ENCODE assay signal across 22 mouse cellular contexts in the genomic region with DNA sequence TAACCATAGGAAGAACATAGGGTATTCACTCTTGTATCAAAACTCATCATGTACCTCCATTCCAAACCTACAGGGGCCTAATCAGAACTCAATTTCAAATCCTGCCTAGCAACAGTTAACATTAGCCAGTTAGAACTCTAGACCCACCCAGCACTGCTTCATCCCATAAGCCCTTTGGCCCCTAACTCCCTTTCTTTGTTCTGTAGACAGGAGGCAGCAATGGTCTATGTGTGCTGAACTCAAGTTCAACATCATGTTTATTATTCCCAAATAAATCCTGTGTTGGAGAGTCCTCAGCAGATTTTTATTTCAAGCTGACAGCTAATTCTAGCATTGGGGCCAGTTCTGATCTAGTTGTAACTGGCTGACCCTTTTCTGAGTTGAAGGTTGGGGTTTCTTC.
A peak's percentile ranks its signal among the peaks of the same experiment; 100 is the strongest.
DNase-seq lines count a peak whose midpoint lies in the region; ATAC-seq and TF ChIP-seq lines count a peak whose summit lies in the region.
"Had no signal": no experiment of that assay in that cellular context is flagged by ENCODE, and none has a peak within 500 bp of the region (broad histone marks: within the 10 kb centered on the region; RNA-seq: fewer than 3 reads in every experiment).

No protein-coding gene starts in this region.

- TF ChIP-seq POLR2A in CH12.LX (IDR thresholded peaks at IDR 0.05; ENCODE audit: low read depth, low read length): no peak

- H3K79me2 ChIP-seq in CH12.LX (replicated peaks; ENCODE audit: control insufficient read depth, extremely low read depth, insufficient read depth, poor library complexity, severe bottlenecking): no peaks in the 10 kb centered on the region

- TF ChIP-seq EP300 in CH12.LX (IDR thresholded peaks at IDR 0.05; ENCODE audit: low read length): no peak
- no peak for TF ChIP-seq EP300 in stomach, postnatal 0 days (optimal IDR thresholded peaks at IDR 0.05)

- no peak overlapping the region for H3K4me3 ChIP-seq in intestine, postnatal 0 days (ENCODE audit: low read depth, low read length)
- no peak overlapping the region for H3K4me3 ChIP-seq in intestine, embryonic 15.5 days (replicated peaks)
- no peak overlapping the region for H3K4me3 ChIP-seq in kidney, postnatal 0 days (replicated peaks; ENCODE audit: low read depth, low read length)
- H3K4me3 ChIP-seq in CH12.LX (replicated peaks in 1 of 3; ENCODE audit: low read depth in 2 of 3, low read length in 2 of 3, poor library complexity in 1 of 3): no peak overlapping the region
- no peak overlapping the region for H3K4me3 ChIP-seq in stomach, postnatal 0 days (ENCODE audit: low read depth, low read length)
- H3K4me3 ChIP-seq: embryonic facial prominence, embryonic 15.5 days; erythroblast, embryonic 14.5 days; forebrain, embryonic 10.5 days; heart, adult 2 months; heart, embryonic 15.5 days; hindbrain, embryonic 13.5 days had no signal

- in situ Hi-C loops in CH12.LX (cut with MboI; ENCODE audit: low pct_ligation_motif_present, low pct_unique_long_range_greater_than_20kb, low sequenced_read_pairs): no loop called here

- H3K4me2 ChIP-seq in intestine, postnatal 0 days (replicated peaks; ENCODE audit: low read depth): no peak overlapping the region
- no peak overlapping the region for H3K4me2 ChIP-seq in intestine, embryonic 15.5 days (replicated peaks)
- H3K4me2 ChIP-seq in kidney, postnatal 0 days (ENCODE audit: low read length): no peak overlapping the region
- no peak overlapping the region for H3K4me2 ChIP-seq in CH12.LX (ENCODE audit: insufficient read depth, low read depth, poor library complexity, severe bottlenecking)
- H3K4me2 ChIP-seq in stomach, postnatal 0 days (replicated peaks; ENCODE audit: low read depth): no peak overlapping the region
- H3K4me2 ChIP-seq: embryonic facial prominence, embryonic 15.5 days; heart, embryonic 11.5 days; heart, embryonic 15.5 days; hindbrain, embryonic 13.5 days had no signal

- no peaks in the 10 kb centered on the region for H3K27me3 ChIP-seq in intestine, postnatal 0 days (replicated peaks; ENCODE audit: control insufficient read depth, insufficient read depth, low read length)
- H3K27me3 ChIP-seq in intestine, embryonic 15.5 days (replicated peaks): no peaks in the 10 kb centered on the region
- H3K27me3 ChIP-seq in kidney, postnatal 0 days (ENCODE audit: insufficient read depth, low read length): no peaks in the 10 kb centered on the region
- H3K27me3 ChIP-seq in CH12.LX (replicated peaks): no peaks in the 10 kb centered on the region
- H3K27me3 ChIP-seq in stomach, postnatal 0 days (ENCODE audit: control insufficient read depth, insufficient read depth, low read length): no peaks in the 10 kb centered on the region
- H3K27me3 ChIP-seq: embryonic facial prominence, embryonic 15.5 days; heart, embryonic 15.5 days; hindbrain, embryonic 13.5 days had no signal

- H3K9ac ChIP-seq in intestine, postnatal 0 days (ENCODE audit: low read depth, low read length): no peak overlapping the region
- H3K9ac ChIP-seq in intestine, embryonic 15.5 days: no peak overlapping the region
- H3K9ac ChIP-seq in kidney, postnatal 0 days (ENCODE audit: low read depth, low read length): no peak overlapping the region
- no peak overlapping the region for H3K9ac ChIP-seq in CH12.LX (ENCODE audit: insufficient read depth, low read depth)
- no peak overlapping the region for H3K9ac ChIP-seq in stomach, postnatal 0 days (ENCODE audit: low read length)
- H3K9ac ChIP-seq: embryonic facial prominence, embryonic 15.5 days; heart, embryonic 15.5 days; hindbrain, embryonic 13.5 days had no signal

- TF ChIP-seq CTCF in intestine, postnatal 0 days (IDR thresholded peaks at IDR 0.05; ENCODE audit: low read depth): peak; percentile 27; the same call in 1 of the 2 replicates
- peak; percentile 34; the same call in 1 of the 2 replicates for TF ChIP-seq CTCF in kidney, postnatal 0 days (IDR thresholded peaks at IDR 0.05; ENCODE audit: low read depth)
- 0 out of 4 replicates have a peak, but pooled peaks of 1 of the 2 experiments have one; percentile 14 for TF ChIP-seq CTCF in CH12.LX (conservative IDR thresholded peaks at IDR 0.05 in 1 of 2, IDR thresholded peaks at IDR 0.05 in 1 of 2; ENCODE audit: low read depth in 2 of 2, low read length in 2 of 2)
- TF ChIP-seq CTCF in stomach, postnatal 0 days (IDR thresholded peaks at IDR 0.05; ENCODE audit: low read depth): peak; percentile 60

- no peak for ATAC-seq in intestine, postnatal 0 days
- no peak for ATAC-seq in intestine, embryonic 15.5 days
- no peak for ATAC-seq in kidney, postnatal 0 days (replicated peaks; ENCODE audit: low FRiP score, low read depth)
- no peak for ATAC-seq in stomach, postnatal 0 days (ENCODE audit: low FRiP score, low TSS enrichment)
- ATAC-seq: forebrain, embryonic 14.5 days had no signal

- dilution Hi-C loops in CH12.LX (cut with MboI; ENCODE audit: extremely low pct_ligation_motif_present, extremely low pct_unique_long_range_greater_than_20kb, low sequenced_read_pairs): no loop called here

- TF ChIP-seq RAD21 in CH12.LX (IDR thresholded peaks at IDR 0.05; ENCODE audit: low read depth, low read length): peak; percentile 5

- no peak overlapping the region for H3K27ac ChIP-seq in intestine, postnatal 0 days (ENCODE audit: low read depth, low read length)
- no peak overlapping the region for H3K27ac ChIP-seq in intestine, embryonic 15.5 days
- H3K27ac ChIP-seq in kidney, postnatal 0 days: no peak overlapping the region
- H3K27ac ChIP-seq in CH12.LX (ENCODE audit: insufficient read depth, low read depth): no peak overlapping the region
- H3K27ac ChIP-seq in stomach, postnatal 0 days (replicated peaks): no peak overlapping the region
- H3K27ac ChIP-seq: embryonic facial prominence, embryonic 15.5 days; forebrain, embryonic 10.5 days; heart, adult 2 months; heart, embryonic 15.5 days; hindbrain, embryonic 13.5 days had no signal

- no peaks in the 10 kb centered on the region for H3K9me3 ChIP-seq in intestine, postnatal 0 days (ENCODE audit: control insufficient read depth)
- H3K9me3 ChIP-seq in intestine, embryonic 15.5 days: no peaks in the 10 kb centered on the region
- H3K9me3 ChIP-seq in kidney, postnatal 0 days (replicated peaks; ENCODE audit: low read length): no peaks in the 10 kb centered on the region
- H3K9me3 ChIP-seq in CH12.LX (replicated peaks; ENCODE audit: low read length): no peaks in the 10 kb centered on the region
- no peaks in the 10 kb centered on the region for H3K9me3 ChIP-seq in stomach, postnatal 0 days (ENCODE audit: control insufficient read depth, low read length)
- H3K9me3 ChIP-seq: embryonic facial prominence, embryonic 15.5 days; forebrain, embryonic 10.5 days; heart, embryonic 15.5 days; hindbrain, embryonic 13.5 days had no signal

- no peaks in the 10 kb centered on the region for H3K4me1 ChIP-seq in intestine, postnatal 0 days (replicated peaks; ENCODE audit: control insufficient read depth, insufficient read depth, low read length)
- H3K4me1 ChIP-seq in intestine, embryonic 15.5 days (replicated peaks): no peaks in the 10 kb centered on the region
- no peaks in the 10 kb centered on the region for H3K4me1 ChIP-seq in kidney, postnatal 0 days (replicated peaks; ENCODE audit: insufficient read depth, low read length)
- H3K4me1 ChIP-seq in CH12.LX (ENCODE audit: control insufficient read depth in 1 of 2, insufficient read depth in 2 of 2): no peaks in the 10 kb centered on the region
- H3K4me1 ChIP-seq in stomach, postnatal 0 days (replicated peaks; ENCODE audit: control insufficient read depth, insufficient read depth): no peaks in the 10 kb centered on the region
- H3K4me1 ChIP-seq: embryonic facial prominence, embryonic 15.5 days; heart, embryonic 15.5 days; hindbrain, embryonic 13.5 days had no signal

- no peaks in the 10 kb centered on the region for H3K36me3 ChIP-seq in intestine, postnatal 0 days (ENCODE audit: control insufficient read depth, insufficient read depth)
- no peaks in the 10 kb centered on the region for H3K36me3 ChIP-seq in intestine, embryonic 15.5 days
- no peaks in the 10 kb centered on the region for H3K36me3 ChIP-seq in kidney, postnatal 0 days (ENCODE audit: insufficient read depth, low read length)
- no peaks in the 10 kb centered on the region for H3K36me3 ChIP-seq in CH12.LX (replicated peaks in 1 of 2; ENCODE audit: control insufficient read depth in 1 of 2, insufficient read depth in 1 of 2, low read length in 1 of 2)
- H3K36me3 ChIP-seq in stomach, postnatal 0 days (ENCODE audit: control insufficient read depth, insufficient read depth, low read length): no peaks in the 10 kb centered on the region
- H3K36me3 ChIP-seq: embryonic facial prominence, embryonic 15.5 days; forebrain, embryonic 10.5 days; heart, embryonic 15.5 days; hindbrain, embryonic 13.5 days had no signal

- DNase-seq in kidney, postnatal 0 days (ENCODE audit: low spot score): peak; percentile 60
- DNase-seq in kidney, postnatal 14 days: no peak
- DNase-seq in CH12.LX (ENCODE audit: extremely low read depth): no peak
- DNase-seq in stomach, postnatal 0 days (ENCODE audit: low spot score): no peak
- no peak for DNase-seq in cerebellum, postnatal 25 days
- DNase-seq: adrenal gland, adult 2 months; adrenal gland, postnatal 25 days; cerebellum, adult 18-20 months; cerebellum, adult 9-11 months; embryo, embryonic 11 days; gastrocnemius, postnatal 10 days; heart, adult 2 months; heart, postnatal 14 days had no signal

TF ChIP-seq in CH12.LX, 34 proteins besides CTCF, POLR2A, EP300 and RAD21:
- TF ChIP-seq SMC3 (IDR thresholded peaks at IDR 0.05; ENCODE audit: low read depth, low read length): no peak
- TF ChIP-seq CHD1 (IDR thresholded peaks at IDR 0.05; ENCODE audit: low read depth, low read length): no peak
- TF ChIP-seq JUND (conservative IDR thresholded peaks at IDR 0.05; ENCODE audit: low read depth, low read length): no peak
- no peak for TF ChIP-seq HCFC1 (IDR thresholded peaks at IDR 0.05; ENCODE audit: low read depth, low read length)
- TF ChIP-seq NRF1 (IDR thresholded peaks at IDR 0.05; ENCODE audit: low read depth, low read length): no peak
- no peak for TF ChIP-seq NELFE (IDR thresholded peaks at IDR 0.05; ENCODE audit: low read depth, low read length)
- no peak for TF ChIP-seq JUN (IDR thresholded peaks at IDR 0.05; ENCODE audit: insufficient read depth, low read depth, low read length)
- no peak for TF ChIP-seq ELF1 (IDR thresholded peaks at IDR 0.05; ENCODE audit: low read depth, low read length)
- TF ChIP-seq USF1 (IDR thresholded peaks at IDR 0.05; ENCODE audit: low read depth, low read length): no peak
- TF ChIP-seq PAX5 (IDR thresholded peaks at IDR 0.05; ENCODE audit: low read length): no peak
